Mouse (Mus musculus): ENCODE results near the gene Zfp940.
A peak's percentile ranks its signal among the peaks of the same experiment; 100 is the strongest.
"Not testable (repeated sequence)": the region's sequence is repeated elsewhere in the genome, so short reads cannot be mapped to it uniquely, and the experiment has no call there.

The Zfp940 gene

GRCm38 (mm10) chr7:29853219-29853842 is at the start of gene Zfp940:
Gene Zfp940, minus strand, starts transcription at chr7:29853669.
- DNase-seq (ENCODE audit: low read depth) = peak; percentile 89

- DNase-seq (ENCODE audit: low read depth) = peak; percentile 10
Measured at GRCm38 (mm10) chr7:29898351-29898750, 44.9 kb upstream of the Zfp940 start.

GRCm38 (mm10) chr7:29892756-29893155 is 39.3 kb upstream of the Zfp940 start:
- DNase-seq (ENCODE audit: low read depth) = no peak

GRCm38 (mm10) chr7:29890501-29890900 is 37.0 kb upstream of the Zfp940 start:
- no peak for DNase-seq (ENCODE audit: low read depth)

- no peak for DNase-seq (ENCODE audit: low read depth)
Measured at GRCm38 (mm10) chr7:29880916-29881315, 27.4 kb upstream of the Zfp940 start.

- DNase-seq (ENCODE audit: low read depth) = no peak
Measured at GRCm38 (mm10) chr7:29880056-29880455, 26.6 kb upstream of the Zfp940 start.

- not testable (repeated sequence) for DNase-seq (ENCODE audit: low read depth)
Measured at GRCm38 (mm10) chr7:29877561-29877960, 24.1 kb upstream of the Zfp940 start.

- DNase-seq (ENCODE audit: low read depth) = no peak
Measured at GRCm38 (mm10) chr7:29874256-29874655, 20.8 kb upstream of the Zfp940 start.

GRCm38 (mm10) chr7:29861660-29862059 is 8.2 kb upstream of the Zfp940 start:
- DNase-seq (ENCODE audit: low read depth) = peak; percentile 32

- peak; percentile 88 for DNase-seq (ENCODE audit: low read depth)
Measured at GRCm38 (mm10) chr7:29859532-29860517, 6.4 kb upstream of the Zfp940 start, which contains the start of gene Zfp420. Gene Zfp420, plus strand, starts transcription at chr7:29859979.

- DNase-seq (ENCODE audit: low read depth) = no peak
Measured at GRCm38 (mm10) chr7:29852831-29853218, 644 bp downstream of the Zfp940 start.

GRCm38 (mm10) chr7:29844616-29845015 is 8.9 kb downstream of the Zfp940 start:
- no peak for DNase-seq (ENCODE audit: low read depth)

GRCm38 (mm10) chr7:29842105-29842504 is 11.4 kb downstream of the Zfp940 start:
- DNase-seq (ENCODE audit: low read depth) = no peak

GRCm38 (mm10) chr7:29839256-29839655 is 14.2 kb downstream of the Zfp940 start:
- no peak for DNase-seq (ENCODE audit: low read depth)

GRCm38 (mm10) chr7:29836816-29837215 is 16.7 kb downstream of the Zfp940 start:
- DNase-seq (ENCODE audit: low read depth) = no peak

GRCm38 (mm10) chr7:29829804-29830203 is 23.7 kb downstream of the Zfp940 start:
- DNase-seq (ENCODE audit: low read depth) = no peak

GRCm38 (mm10) chr7:29828001-29828400 is 25.5 kb downstream of the Zfp940 start:
- DNase-seq (ENCODE audit: low read depth) = no peak

- peak; percentile 84 for DNase-seq (ENCODE audit: low read depth)
Measured at GRCm38 (mm10) chr7:29818619-29819254, 34.7 kb downstream of the Zfp940 start.

- peak; percentile 90 for DNase-seq (ENCODE audit: low read depth)
Measured at GRCm38 (mm10) chr7:29815910-29816429, 37.5 kb downstream of the Zfp940 start, which contains the start of gene Zfp790. Gene Zfp790, plus strand, starts transcription at chr7:29816114.

GRCm38 (mm10) chr7:29815061-29815784 is 38.2 kb downstream of the Zfp940 start:
- peak; percentile 14 for DNase-seq (ENCODE audit: low read depth)

GRCm38 (mm10) chr7:29814381-29814780 is 39.1 kb downstream of the Zfp940 start:
- DNase-seq (ENCODE audit: low read depth) = no peak
